Mouse (Mus musculus): ENCODE measurements at regions not wholly inside any gene's neighbourhood (a gene's known extent, or its start where the extent isn't known, plus 50 kb on each side); places are given as distances from the start of the nearest gene placed in this dataset.

DNA sequence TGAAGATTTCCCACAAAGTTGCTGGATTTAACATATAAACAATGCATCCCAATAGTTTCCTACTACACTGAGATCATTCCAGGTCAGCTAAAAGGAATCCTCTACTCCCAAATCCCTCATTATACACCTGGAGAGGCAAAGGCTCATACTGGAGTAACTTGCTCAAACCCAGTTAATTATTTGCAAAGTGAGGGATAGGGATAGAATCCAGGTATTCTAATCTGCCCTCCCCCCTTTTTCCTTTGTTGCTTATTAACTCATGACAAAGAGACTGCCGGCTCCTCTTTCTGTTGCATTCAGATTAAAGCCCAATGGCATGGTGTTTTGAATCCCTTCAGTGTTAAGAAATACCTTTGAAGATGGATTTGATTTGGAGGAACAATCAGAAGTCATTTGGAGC lies 308.4 kb downstream of the Epha4 start:
- TF ChIP-seq POLR2A (IDR thresholded peaks at IDR 0.05; ENCODE audit: low read depth, low read length) (no peak), CTCF (IDR thresholded peaks at IDR 0.05; ENCODE audit: extremely low read depth, insufficient read depth, insufficient read length, insufficient replicate concordance) (no peak)

Data from spleen, adult 2 months (tissue).